Mouse (Mus musculus): ENCODE data around the gene Iqcf6. TPM values are rescaled to one million over a fixed set of nuclear protein-coding genes. Genes with fewer than 3 reads are reported as not detected.

The Iqcf6 gene
- not detected in 2 replicates for polyA plus RNA-seq (2012)

DNA sequence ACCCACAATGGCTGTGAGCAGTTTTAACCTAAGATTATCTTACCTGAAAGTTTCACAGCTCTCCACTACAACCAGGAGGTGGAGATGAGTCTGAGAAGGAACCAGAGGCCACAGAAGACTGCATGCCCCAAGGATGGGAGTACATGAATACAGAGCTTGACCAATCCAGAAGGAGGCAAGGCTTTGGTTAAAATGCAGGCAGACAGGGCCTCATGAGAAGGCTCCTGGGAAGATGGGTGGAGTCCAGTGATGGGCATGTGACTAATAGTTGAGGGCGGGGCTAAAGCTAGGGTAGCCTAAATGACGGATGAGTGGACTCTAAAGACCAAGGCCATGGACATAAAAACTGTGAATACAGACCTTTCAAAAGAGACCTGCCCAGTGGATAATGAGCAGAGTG, at the start of gene Iqcf6:
TSS of gene Iqcf6 (plus strand) at position 301 of the 400 bp plus-strand sequence.

DNA sequence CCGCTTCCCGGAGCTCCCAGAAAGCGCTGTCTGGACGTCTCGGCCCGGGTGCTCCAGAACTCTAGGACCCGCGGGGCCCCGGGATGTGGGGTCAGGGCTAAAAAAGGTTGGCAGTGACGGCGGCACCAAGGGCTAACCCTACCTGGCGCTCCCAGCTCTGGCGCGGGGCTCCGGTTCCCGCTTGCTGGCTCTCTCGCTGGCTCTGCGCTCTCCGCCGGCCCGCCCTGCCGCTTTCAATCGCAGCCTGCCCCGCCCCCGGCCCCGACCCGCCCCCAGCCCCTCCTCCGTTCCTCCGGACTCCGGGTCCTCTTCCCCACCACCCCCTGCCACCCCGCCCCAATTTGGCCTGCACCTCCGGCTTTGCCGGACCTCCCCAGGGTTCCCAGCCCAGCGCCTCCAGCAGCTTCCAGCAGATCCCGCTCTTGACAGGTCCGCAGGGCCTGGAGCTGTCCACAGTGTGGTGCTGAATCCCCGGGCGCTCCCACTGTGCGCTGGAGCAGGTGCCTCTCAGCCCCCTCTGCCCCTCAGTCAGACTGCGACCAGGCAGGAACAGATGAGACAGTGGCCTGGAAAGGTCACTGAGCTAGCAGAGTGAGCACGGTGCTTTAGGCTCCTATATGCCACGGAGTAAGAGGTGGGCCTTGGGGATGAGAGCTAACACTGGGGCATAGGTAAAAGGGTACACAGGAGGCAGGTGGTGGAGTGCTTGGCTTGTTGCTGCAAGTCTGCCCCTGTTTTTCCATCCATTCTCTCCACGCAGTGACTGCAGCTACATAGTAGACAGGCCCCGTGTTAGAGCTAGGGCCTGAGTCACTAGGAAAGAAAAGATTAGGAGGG, 29.7 kb downstream of the Iqcf6 start, which contains the start of gene Grm2:
TSS of gene Grm2 (minus strand) at position 199 of the 837 bp plus-strand sequence.

Other genes starting within 250 kb of the Iqcf6 start
- 6,531 and 6,611 TPM in 2 replicates for gene Rpl29, start 197.1 kb upstream of the Iqcf6 start, polyA plus RNA-seq (2012)
- gene Acy1, start 188.3 kb upstream of the Iqcf6 start, polyA plus RNA-seq (2012), result 35.2 and 37.0 TPM in 2 replicates
- gene Abhd14b, start 179.1 kb upstream of the Iqcf6 start, polyA plus RNA-seq (2012), result 11.1 and 14.0 TPM in 2 replicates
- gene Abhd14a, start 178.9 kb upstream of the Iqcf6 start, polyA plus RNA-seq (2012), result 28.3 and 33.6 TPM in 2 replicates
- 20.4 and 27.1 TPM in 2 replicates for gene Pcbp4, start 173.3 kb upstream of the Iqcf6 start, polyA plus RNA-seq (2012)
- 0.21 TPM in 1 of 2 replicates, not detected in the other for gene Gpr62, start 160.6 kb upstream of the Iqcf6 start, polyA plus RNA-seq (2012)
- gene Rrp9, start 150.6 kb upstream of the Iqcf6 start, polyA plus RNA-seq (2012), result 206 and 244 TPM in 2 replicates
- gene Parp3, start 149.6 kb upstream of the Iqcf6 start, polyA plus RNA-seq (2012), result 27.7 and 28.0 TPM in 2 replicates
- gene Iqcf1, start 126.6 kb upstream of the Iqcf6 start, polyA plus RNA-seq (2012), result not detected in 2 replicates
- not detected in 2 replicates for gene Iqcf5, start 112.0 kb upstream of the Iqcf6 start, polyA plus RNA-seq (2012)
- gene Iqcf3, start 65.0 kb upstream of the Iqcf6 start, polyA plus RNA-seq (2012), result not detected in 2 replicates
- gene Iqcf4, start 55.6 kb upstream of the Iqcf6 start, polyA plus RNA-seq (2012), result not detected in 2 replicates
- 0.05 TPM in 1 of 2 replicates, not detected in the other for gene Grm2, start 29.5 kb downstream of the Iqcf6 start, polyA plus RNA-seq (2012)
- 64.6 and 74.3 TPM in 2 replicates for gene Tex264, start 59.3 kb downstream of the Iqcf6 start, polyA plus RNA-seq (2012)
- gene Rad54l2, start 162.6 kb downstream of the Iqcf6 start, polyA plus RNA-seq (2012), result 4.0 and 5.8 TPM in 2 replicates
- gene Dcaf1, start 195.3 kb downstream of the Iqcf6 start, polyA plus RNA-seq (2012), result 4.8 and 5.6 TPM in 2 replicates